Mouse (Mus musculus): ENCODE data around the gene Ugt1a7c. TPM values are rescaled to one million over a fixed set of nuclear protein-coding genes. Genes with fewer than 3 reads are reported as not detected.

Ugt1a7c gene
- polyA plus RNA-seq, 1 experiment from 2014 or later: 0.65 TPM

DNA sequence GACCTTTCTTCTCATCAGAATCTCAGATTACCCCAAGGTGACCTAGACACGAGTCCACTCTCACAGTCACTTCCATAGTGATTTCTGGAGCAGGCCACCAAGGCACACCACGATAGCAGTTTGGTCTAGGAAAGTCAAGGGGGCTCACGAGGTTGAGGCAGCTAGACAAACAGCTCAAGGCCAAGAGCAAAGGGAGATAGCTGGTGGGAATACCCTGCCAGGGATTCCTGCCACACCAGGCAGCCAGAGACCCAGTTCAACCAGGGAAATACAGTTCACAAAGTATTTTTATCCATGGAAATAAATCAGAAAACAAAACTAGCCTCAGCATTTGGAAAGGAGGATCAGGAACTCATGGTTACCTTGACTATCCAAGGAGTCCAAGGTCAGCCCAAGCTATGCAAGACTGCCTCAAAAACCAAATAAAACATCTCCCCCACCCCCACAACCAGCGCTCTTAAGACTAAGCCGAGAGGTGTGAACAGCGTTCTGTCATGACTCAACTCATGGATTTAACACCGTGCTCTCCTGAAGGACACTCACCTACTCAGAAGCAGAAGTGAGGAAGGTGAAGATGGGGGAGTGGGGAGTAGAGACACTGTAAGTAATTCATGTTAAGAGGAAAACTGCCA, 169.5 kb downstream of the Ugt1a7c start:
- Histone ChIP-seq H3K27me3 (ENCODE audit: control insufficient read depth, insufficient read depth, low read length) (no peaks in the 10 kb centered on the region), H3K36me3 (ENCODE audit: control insufficient read depth, insufficient read depth, low read length) (peaks cover 87% of the 10 kb centered on the region), H3K9me3 (ENCODE audit: control insufficient read depth, low read length) (peaks cover 55% of the 10 kb centered on the region), H3K4me2 (ENCODE audit: low read depth) (no peak overlapping the region), H3K4me1 (ENCODE audit: control insufficient read depth, insufficient read depth, low read length) (no peaks in the 10 kb centered on the region), H3K4me3 (ENCODE audit: low read depth, low read length) (no peak overlapping the region), H3K9ac (ENCODE audit: low read length) (no peak overlapping the region), H3K27ac (ENCODE audit: low read depth, low read length) (no peak overlapping the region)
- WGBS: 92% methylated on average over 7 of the region's 7 CpGs
- DNase-seq (ENCODE audit: low spot score) (no peak), ATAC-seq (ENCODE audit: insufficient read depth, low FRiP score, low TSS enrichment) (no peak)

DNA sequence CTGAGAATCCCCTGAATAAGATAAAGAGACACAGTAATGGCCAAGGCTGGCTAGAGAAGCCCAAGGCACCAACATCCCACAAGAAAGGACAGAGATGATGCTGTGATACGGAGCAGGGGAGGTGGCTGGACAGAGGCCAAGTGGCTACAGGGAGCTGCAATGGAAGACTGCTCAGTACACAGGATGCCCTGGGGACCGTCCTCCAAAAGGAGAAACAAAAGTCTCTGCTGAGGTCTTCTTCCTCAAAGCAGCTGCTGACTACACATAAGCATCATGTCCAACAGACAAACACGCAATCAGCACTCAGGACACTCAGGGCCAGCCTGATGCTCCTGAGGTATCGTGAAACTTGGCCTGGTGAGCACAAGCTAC, 170.0 kb downstream of the Ugt1a7c start:
- no peak overlapping the region for H3K27ac ChIP-seq (ENCODE audit: low read depth, low read length)
- DNase-seq (ENCODE audit: low spot score): no peak
- 81% methylated on average over 4 of the region's 4 CpGs for WGBS
- peaks cover 89% of the 10 kb centered on the region for H3K36me3 ChIP-seq (ENCODE audit: control insufficient read depth, insufficient read depth, low read length)
- H3K27me3 ChIP-seq (ENCODE audit: control insufficient read depth, insufficient read depth, low read length): no peaks in the 10 kb centered on the region
- H3K9ac ChIP-seq (ENCODE audit: low read length): no peak overlapping the region
- H3K4me3 ChIP-seq (ENCODE audit: low read depth, low read length): no peak overlapping the region
- peaks cover 50% of the 10 kb centered on the region for H3K9me3 ChIP-seq (ENCODE audit: control insufficient read depth, low read length)
- no peaks in the 10 kb centered on the region for H3K4me1 ChIP-seq (ENCODE audit: control insufficient read depth, insufficient read depth, low read length)
- no peak for ATAC-seq (ENCODE audit: insufficient read depth, low FRiP score, low TSS enrichment)
- H3K4me2 ChIP-seq (ENCODE audit: low read depth): no peak overlapping the region

DNA sequence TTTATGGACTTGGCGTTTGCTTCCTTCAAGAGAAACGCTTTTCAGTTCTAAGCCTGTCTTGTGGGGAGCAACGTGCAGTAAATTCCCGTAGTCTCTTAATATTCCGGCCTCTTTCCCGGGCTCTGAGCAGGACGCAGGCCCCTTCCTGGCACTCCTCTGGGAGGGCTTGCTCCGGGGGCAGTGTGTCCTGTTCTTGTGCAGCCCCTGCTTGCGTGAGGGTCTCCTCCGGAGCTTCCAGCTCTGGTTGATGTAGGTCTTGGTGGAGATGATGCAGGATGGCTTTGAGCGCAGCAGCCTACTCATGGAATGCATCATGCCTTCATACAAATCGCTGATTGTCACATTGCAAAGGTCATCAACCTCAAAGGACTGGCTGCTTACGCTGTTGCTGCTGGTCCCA, 171.3 kb downstream of the Ugt1a7c start:
- Histone ChIP-seq H3K9ac (ENCODE audit: low read length) (no peak overlapping the region), H3K9me3 (ENCODE audit: control insufficient read depth, low read length) (peaks cover 41% of the 10 kb centered on the region), H3K4me3 (ENCODE audit: low read depth, low read length) (no peak overlapping the region), H3K27me3 (ENCODE audit: control insufficient read depth, insufficient read depth, low read length) (no peaks in the 10 kb centered on the region), H3K27ac (ENCODE audit: low read depth, low read length) (no peak overlapping the region), H3K4me1 (ENCODE audit: control insufficient read depth, insufficient read depth, low read length) (no peaks in the 10 kb centered on the region), H3K4me2 (ENCODE audit: low read depth) (no peak overlapping the region), H3K36me3 (ENCODE audit: control insufficient read depth, insufficient read depth, low read length) (peaks cover 86% of the 10 kb centered on the region)
- ATAC-seq (ENCODE audit: insufficient read depth, low FRiP score, low TSS enrichment): no peak
- WGBS: 89% methylated on average over 13 of the region's 13 CpGs
- DNase-seq (ENCODE audit: low spot score): no peak

DNA sequence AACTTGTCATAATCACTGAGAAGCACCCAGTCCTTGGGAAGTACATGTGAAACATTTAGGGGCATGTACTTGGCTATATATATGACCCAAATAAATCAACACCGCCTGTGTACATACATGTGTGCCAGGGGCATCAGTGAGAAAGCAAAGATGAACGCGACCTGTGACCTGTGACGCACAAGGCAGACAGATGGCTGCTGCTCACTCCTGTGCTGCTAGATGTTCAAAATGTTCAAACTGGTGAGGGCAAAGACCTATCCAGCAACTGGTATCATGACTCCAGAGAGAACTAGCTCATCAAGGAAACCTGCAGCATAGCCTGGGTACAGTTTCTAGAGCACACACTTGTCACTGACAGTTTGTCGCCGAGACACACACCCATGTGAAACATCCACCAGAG, 172.6 kb downstream of the Ugt1a7c start:
- ATAC-seq (ENCODE audit: insufficient read depth, low FRiP score, low TSS enrichment): no peak
- Histone ChIP-seq H3K4me1 (ENCODE audit: control insufficient read depth, insufficient read depth, low read length) (no peaks in the 10 kb centered on the region), H3K4me2 (ENCODE audit: low read depth) (no peak overlapping the region)

DNA sequence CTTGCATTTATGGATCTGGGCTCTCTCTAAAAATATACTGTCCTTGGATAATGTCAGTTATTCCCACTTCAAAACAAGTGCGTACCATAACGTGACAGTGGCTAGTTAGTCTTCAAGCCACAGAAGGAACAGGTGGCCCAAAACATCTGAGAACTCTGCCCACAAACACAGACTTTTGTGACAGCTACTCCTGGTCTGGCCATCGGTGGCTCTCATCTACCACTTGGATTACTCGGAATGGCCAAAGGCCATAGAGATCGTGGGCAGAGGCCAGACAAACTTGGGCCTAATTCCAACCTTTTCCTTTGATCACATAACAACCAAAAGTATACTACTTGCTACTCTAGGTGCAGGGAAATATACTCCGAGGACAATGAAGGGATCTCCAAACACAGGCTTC, 173.2 kb downstream of the Ugt1a7c start:
- peaks cover 81% of the 10 kb centered on the region for H3K36me3 ChIP-seq (ENCODE audit: control insufficient read depth, insufficient read depth, low read length)
- WGBS: 90% methylated on average over 6 of the region's 6 CpGs
- DNase-seq (ENCODE audit: low spot score): no peak
- H3K27me3 ChIP-seq (ENCODE audit: control insufficient read depth, insufficient read depth, low read length): no peaks in the 10 kb centered on the region
- no peak overlapping the region for H3K9ac ChIP-seq (ENCODE audit: low read length)
- H3K4me3 ChIP-seq (ENCODE audit: low read depth, low read length): no peak overlapping the region
- H3K27ac ChIP-seq (ENCODE audit: low read depth, low read length): no peak overlapping the region
- no peak overlapping the region for H3K4me2 ChIP-seq (ENCODE audit: low read depth)
- peaks cover 34% of the 10 kb centered on the region for H3K9me3 ChIP-seq (ENCODE audit: control insufficient read depth, low read length)
- H3K4me1 ChIP-seq (ENCODE audit: control insufficient read depth, insufficient read depth, low read length): no peaks in the 10 kb centered on the region
- no peak for ATAC-seq (ENCODE audit: insufficient read depth, low FRiP score, low TSS enrichment)

More for the DNA sequence above, 172.6 kb downstream of the Ugt1a7c start:
- Histone ChIP-seq H3K27me3 (ENCODE audit: control insufficient read depth, insufficient read depth, low read length) (no peaks in the 10 kb centered on the region), H3K36me3 (ENCODE audit: control insufficient read depth, insufficient read depth, low read length) (peaks cover 84% of the 10 kb centered on the region), H3K9me3 (ENCODE audit: control insufficient read depth, low read length) (peaks cover 34% of the 10 kb centered on the region), H3K4me3 (ENCODE audit: low read depth, low read length) (no peak overlapping the region), H3K27ac (ENCODE audit: low read depth, low read length) (no peak overlapping the region), H3K9ac (ENCODE audit: low read length) (no peak overlapping the region)
- 95% methylated on average over 6 of the region's 6 CpGs for WGBS
- no peak for DNase-seq (ENCODE audit: low spot score)

Other genes with a start within 250 kb of the Ugt1a7c start
- gene Dgkd, start 241.8 kb upstream of the Ugt1a7c start, polyA plus RNA-seq (2014; fragmentation: Nextera tagmentation; extraction: Ambion mirVana): 39.7 and 40.1 TPM in 2 replicates
- 29.4 and 31.2 TPM in 2 replicates for gene Usp40, start 86.5 kb upstream of the Ugt1a7c start, polyA plus RNA-seq (2014; fragmentation: Nextera tagmentation; extraction: Ambion mirVana)
- not detected in 2 replicates for gene Ugt1a10, start 39.7 kb upstream of the Ugt1a7c start, polyA plus RNA-seq (2014; fragmentation: Nextera tagmentation; extraction: Ambion mirVana)
- gene Ugt1a9, start 24.3 kb upstream of the Ugt1a7c start, polyA plus RNA-seq (2014; fragmentation: Nextera tagmentation; extraction: Ambion mirVana): not detected in 2 replicates
- gene Ugt1a8, start 7.2 kb upstream of the Ugt1a7c start, polyA plus RNA-seq (2014; fragmentation: Nextera tagmentation; extraction: Ambion mirVana): not detected in 2 replicates
- not detected in 2 replicates for gene Ugt1a6b, start 8.2 kb downstream of the Ugt1a7c start, polyA plus RNA-seq (2014; fragmentation: Nextera tagmentation; extraction: Ambion mirVana)
- 0.18 TPM in 1 of 2 replicates, not detected in the other for gene Ugt1a6a, start 39.7 kb downstream of the Ugt1a7c start, polyA plus RNA-seq (2014; fragmentation: Nextera tagmentation; extraction: Ambion mirVana)
- not detected in 2 replicates for gene Ugt1a5, start 71.0 kb downstream of the Ugt1a7c start, polyA plus RNA-seq (2014; fragmentation: Nextera tagmentation; extraction: Ambion mirVana)
- gene Ugt1a2, start 105.5 kb downstream of the Ugt1a7c start, polyA plus RNA-seq (2014; fragmentation: Nextera tagmentation; extraction: Ambion mirVana): not detected in 2 replicates
- gene Dnajb3, start 110.7 kb downstream of the Ugt1a7c start, polyA plus RNA-seq (2014; fragmentation: Nextera tagmentation; extraction: Ambion mirVana): 13.6 and 14.8 TPM in 2 replicates
- gene Ugt1a1, start 116.9 kb downstream of the Ugt1a7c start, polyA plus RNA-seq (2014; fragmentation: Nextera tagmentation; extraction: Ambion mirVana): not detected in 2 replicates
- gene Mroh2a, start 131.9 kb downstream of the Ugt1a7c start, polyA plus RNA-seq (2014; fragmentation: Nextera tagmentation; extraction: Ambion mirVana): 1.3 and 1.4 TPM in 2 replicates
- gene Hjurp, start 182.6 kb downstream of the Ugt1a7c start, polyA plus RNA-seq (2014; fragmentation: Nextera tagmentation; extraction: Ambion mirVana): 136 and 141 TPM in 2 replicates
- gene Trpm8, start 182.6 kb downstream of the Ugt1a7c start, polyA plus RNA-seq (2014; fragmentation: Nextera tagmentation; extraction: Ambion mirVana): not detected in 2 replicates